Mouse (Mus musculus) thymus, postnatal 14 days (tissue): ENCODE data around the gene Ube2q2.
"Not testable (repeated sequence)": the region's sequence is repeated elsewhere in the genome, so short reads cannot be mapped to it uniquely, and the experiment has no call there.

ENCODE experiments used
- DNase-seq: peaks from one replicate; pipeline ENCODE4 v3.0.0; 2021

Ube2q2 gene

GRCm38 (mm10) chr9:55174235-55174634, 25.6 kb downstream of the Ube2q2 start:
- DNase-seq = no peak

DNA sequence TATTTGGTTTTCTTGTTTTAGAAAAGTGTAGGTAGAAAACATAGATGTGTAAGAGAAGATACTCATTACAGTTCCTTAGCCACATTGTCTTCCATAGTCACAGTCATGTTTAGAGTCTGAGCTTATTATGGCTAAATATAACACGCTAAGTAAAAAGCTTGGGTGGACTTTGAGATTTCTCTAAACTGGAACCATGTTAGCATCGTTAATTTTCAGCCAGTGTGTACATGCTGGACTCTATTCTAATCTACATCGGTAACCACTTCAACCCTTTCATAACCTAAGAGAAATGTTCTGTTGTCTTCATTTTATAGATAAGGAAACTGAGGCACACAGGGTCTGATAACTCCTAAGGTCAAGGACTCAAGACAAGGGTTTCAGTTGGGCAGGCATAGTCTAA, 47.2 kb downstream of the Ube2q2 start:
- DNase-seq = no peak

DNA sequence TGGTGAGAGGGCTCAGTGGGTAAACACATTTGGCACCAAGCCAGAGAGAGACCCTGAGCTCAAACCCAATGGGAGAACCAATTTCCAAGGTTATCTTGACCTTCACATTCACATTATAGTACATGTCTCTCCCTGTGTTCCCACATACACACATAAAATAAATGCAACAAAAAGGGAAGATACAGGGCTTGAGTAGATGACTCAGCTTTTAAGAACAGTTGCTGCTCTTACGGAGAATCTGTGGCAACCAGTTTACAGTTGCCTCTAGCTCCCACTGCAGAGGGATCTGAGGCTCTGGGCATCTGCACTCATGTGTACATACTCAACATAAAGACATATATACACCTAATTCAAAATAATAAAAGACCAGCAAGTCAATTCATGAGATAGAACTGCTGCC, 49.6 kb downstream of the Ube2q2 start:
- no peak for DNase-seq

DNA sequence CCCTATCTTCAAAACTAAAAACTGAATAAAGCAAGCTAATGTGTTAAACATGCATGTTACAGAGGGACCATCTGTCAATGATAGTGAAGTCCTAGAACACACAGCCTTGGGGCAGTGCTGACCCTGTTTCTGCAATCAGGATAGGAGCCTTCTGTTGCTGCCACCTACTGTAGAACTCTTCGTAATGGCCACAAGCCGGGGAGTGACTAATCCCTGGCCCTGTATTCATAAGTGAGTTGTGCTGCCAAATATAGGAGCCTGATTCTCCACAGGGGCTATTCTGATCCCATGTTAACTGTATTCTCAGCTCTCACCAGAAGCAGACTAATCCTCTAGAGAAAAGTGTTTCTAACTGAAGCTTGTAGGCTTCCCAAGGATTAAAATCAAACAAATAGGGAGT, 50.7 kb downstream of the Ube2q2 start:
- DNase-seq = no peak

GRCm38 (mm10) chr9:55208458-55208789, 59.8 kb downstream of the Ube2q2 start:
- no peak for DNase-seq

- DNase-seq = peak; percentile 81
These were observed 60.3 kb downstream of the Ube2q2 start, which contains the start of gene Fbxo22 for GRCm38 (mm10) chr9:55208790-55209481. Gene Fbxo22 (plus strand): TSS chr9:55208925.

DNA sequence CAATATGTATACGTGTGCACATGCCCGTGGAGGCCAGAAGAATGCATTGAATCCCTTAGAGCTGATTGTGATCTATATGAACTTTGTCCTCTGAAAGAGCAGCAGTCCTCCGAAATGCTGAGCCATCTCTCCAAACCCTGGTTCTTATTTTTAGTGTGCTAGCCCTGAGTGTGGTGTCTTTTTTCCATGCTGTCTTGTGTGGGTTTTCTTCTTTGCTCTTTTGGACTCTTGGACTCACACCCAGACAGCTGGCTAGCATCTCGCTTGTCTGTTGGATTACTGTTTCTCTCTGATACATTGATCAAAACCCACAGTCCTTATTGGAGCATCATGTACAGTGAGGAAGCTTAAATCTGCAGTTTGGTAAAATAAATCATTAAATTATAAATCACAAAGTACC, 63.0 kb downstream of the Ube2q2 start:
- no peak for DNase-seq

DNA sequence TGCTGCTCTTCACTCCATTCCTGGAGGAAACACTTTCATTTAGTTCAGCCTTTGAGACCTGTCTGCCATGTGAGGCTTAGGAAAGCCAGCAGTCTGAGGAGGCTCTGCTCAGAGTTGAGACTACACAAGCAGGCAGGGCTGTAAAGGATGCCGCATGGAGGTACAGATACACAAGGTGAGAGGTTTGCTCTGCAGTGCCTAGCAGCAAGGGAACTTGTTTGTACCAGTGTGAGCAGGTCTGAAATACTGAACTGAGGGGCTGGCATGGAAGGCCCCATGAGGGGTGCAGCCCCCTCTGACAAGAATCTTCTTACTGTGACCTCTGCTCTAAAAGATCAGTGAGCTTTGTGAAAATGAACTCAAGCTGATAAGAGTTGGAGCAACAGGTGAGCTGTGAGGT, 64.7 kb downstream of the Ube2q2 start:
- DNase-seq = no peak

DNA sequence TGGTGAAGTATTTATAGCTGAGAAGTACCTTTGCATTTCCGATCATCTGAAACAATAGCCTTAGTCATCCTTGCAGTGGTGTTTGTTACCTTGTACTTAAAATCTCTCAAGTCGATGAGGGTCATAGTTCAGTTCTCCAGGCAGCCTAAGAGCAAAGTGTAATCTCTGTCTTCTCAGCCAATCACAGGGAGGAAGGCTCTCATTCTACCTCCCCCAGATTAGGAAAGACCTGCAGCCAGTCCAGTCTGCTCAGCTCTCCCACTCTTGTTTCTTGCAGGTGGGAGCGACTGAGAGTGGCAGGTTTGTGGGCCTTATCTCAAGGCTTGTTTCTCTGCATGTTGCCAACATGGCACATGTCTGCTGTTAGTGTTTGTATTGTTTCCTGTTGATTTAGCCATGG, 66.4 kb downstream of the Ube2q2 start:
- DNase-seq = no peak

- no peak for DNase-seq
These were observed 67.0 kb downstream of the Ube2q2 start for GRCm38 (mm10) chr9:55215648-55216047.

DNA sequence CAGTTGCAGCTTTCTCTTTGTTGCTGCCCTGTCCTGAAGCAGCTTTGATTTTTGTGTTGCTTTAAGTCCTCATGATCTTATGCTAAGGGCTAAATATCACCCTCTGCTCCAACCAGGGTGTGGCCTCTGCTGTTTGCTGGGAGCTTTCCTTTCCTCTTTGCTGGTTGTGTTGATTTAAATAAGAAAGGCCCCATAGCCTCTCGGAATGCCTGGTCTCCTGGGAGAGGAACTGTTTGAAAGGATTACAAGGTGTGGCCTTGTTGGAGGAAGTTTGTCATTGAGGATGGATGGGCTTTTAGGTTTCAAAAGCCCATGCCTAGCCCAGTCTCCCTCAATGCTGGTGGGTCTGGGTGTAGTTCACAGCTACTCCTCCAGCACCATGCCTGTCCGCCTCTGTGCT, 67.4 kb downstream of the Ube2q2 start:
- DNase-seq = no peak

- DNase-seq = no peak
These were observed 68.7 kb downstream of the Ube2q2 start for GRCm38 (mm10) chr9:55217381-55217780.

GRCm38 (mm10) chr9:55225165-55225737, 76.6 kb downstream of the Ube2q2 start:
- DNase-seq = no peak

GRCm38 (mm10) chr9:55226251-55226650, 77.6 kb downstream of the Ube2q2 start:
- no peak for DNase-seq

GRCm38 (mm10) chr9:55228149-55228548, 79.5 kb downstream of the Ube2q2 start:
- DNase-seq = no peak

DNA sequence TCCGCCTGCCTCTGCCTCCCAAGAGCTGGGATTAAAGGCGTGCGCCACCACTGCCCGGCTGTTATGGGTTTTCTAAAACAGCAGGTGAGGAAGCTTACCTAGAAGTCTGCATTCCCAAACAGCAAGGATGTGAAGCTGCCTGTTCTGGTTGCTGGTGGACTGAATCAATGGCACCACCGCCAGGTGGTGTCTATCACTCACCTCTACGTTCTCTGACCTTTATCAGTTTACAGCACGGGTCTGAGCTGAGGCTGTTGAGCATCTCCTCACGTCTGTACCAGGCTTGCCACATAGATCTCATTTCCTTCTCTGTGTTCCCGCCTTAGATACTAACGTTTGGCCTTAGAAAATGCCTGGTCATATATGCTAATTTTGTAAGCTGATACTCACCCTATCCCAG, 80.4 kb downstream of the Ube2q2 start:
- no peak for DNase-seq

GRCm38 (mm10) chr9:55231544-55231943, 82.9 kb downstream of the Ube2q2 start:
- DNase-seq = peak; percentile 13

- no peak for DNase-seq
These were observed 83.5 kb downstream of the Ube2q2 start for GRCm38 (mm10) chr9:55232110-55232509.

DNA sequence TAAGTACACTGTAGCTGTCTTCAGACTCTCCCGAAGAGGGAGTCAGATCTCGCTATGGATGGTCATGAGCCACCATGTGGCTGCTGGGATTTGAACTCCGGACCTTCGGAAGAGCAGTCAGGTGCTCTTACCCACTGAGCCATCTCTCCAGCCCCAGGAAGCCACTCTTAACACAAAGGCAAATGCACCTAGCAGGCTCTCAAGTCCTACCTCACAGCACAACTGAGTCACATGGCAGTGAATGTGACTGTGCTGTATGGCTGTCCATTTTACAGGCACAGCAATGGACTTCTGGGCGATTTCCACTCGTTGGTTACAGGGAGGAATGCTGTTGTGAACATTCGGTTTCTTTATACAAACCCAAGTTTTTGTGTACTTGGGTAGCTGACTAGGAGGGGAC, 83.9 kb downstream of the Ube2q2 start:
- no peak for DNase-seq

- not testable (repeated sequence) for DNase-seq
These were observed 84.4 kb downstream of the Ube2q2 start for GRCm38 (mm10) chr9:55233076-55233475.

- DNase-seq = no peak
These were observed 87.8 kb downstream of the Ube2q2 start for GRCm38 (mm10) chr9:55236235-55237165.

DNA sequence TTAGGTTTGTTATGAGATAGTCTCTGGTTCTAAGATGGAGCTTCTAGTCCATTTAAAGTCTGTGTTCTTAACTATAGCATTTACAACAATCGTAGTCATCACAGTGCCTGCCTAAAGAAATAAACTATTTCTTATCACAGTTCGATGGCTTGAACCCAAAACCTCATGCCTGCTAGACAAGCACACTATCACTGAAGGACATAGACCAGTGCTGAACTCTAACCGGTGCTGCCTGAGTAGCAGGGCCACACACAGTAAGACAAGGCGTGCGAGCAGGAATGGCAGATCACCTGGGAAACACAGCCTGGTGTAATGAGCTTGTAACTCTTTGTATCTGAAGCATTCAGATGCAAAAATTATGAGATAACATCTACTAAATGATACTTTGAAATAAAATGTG, 92.2 kb downstream of the Ube2q2 start:
- DNase-seq = no peak

GRCm38 (mm10) chr9:55241863-55242685, 93.4 kb downstream of the Ube2q2 start:
- DNase-seq = peak; percentile 46
